In genomic region chr13:29857436-29857835, GRCm38 (mm10) we compare ENCODE assay signal across 8 mouse cellular contexts. TPM values are rescaled to one million over a fixed set of nuclear protein-coding genes. Genes with fewer than 3 reads are reported as not detected.
DNase-seq lines count a peak whose midpoint lies in the region; ATAC-seq and TF ChIP-seq lines count a peak whose summit lies in the region.

No protein-coding gene starts in this region.

- peak; percentile 64 for ATAC-seq in lung, postnatal 0 days
- ATAC-seq in stomach, postnatal 0 days (ENCODE audit: low FRiP score, low TSS enrichment): peak; percentile 67; the same call in 1 of the 2 replicates

- no peak overlapping the region for H3K9ac ChIP-seq in lung, postnatal 0 days (replicated peaks; ENCODE audit: low read depth)
- no peak overlapping the region for H3K9ac ChIP-seq in stomach, postnatal 0 days (ENCODE audit: low read length)

- H3K9me3 ChIP-seq in lung, postnatal 0 days (ENCODE audit: low read length): no peaks in the 10 kb centered on the region
- no peaks in the 10 kb centered on the region for H3K9me3 ChIP-seq in stomach, postnatal 0 days (ENCODE audit: control insufficient read depth, low read length)

- no peak for TF ChIP-seq POLR2A in kidney, adult 2 months (IDR thresholded peaks at IDR 0.05; ENCODE audit: low read depth, low read length)

- H3K4me2 ChIP-seq in lung, postnatal 0 days (replicated peaks; ENCODE audit: low read depth, low read length): no peak overlapping the region
- no peak overlapping the region for H3K4me2 ChIP-seq in stomach, postnatal 0 days (replicated peaks; ENCODE audit: low read depth)

- no peaks in the 10 kb centered on the region for H3K36me3 ChIP-seq in kidney, adult 2 months (ENCODE audit: control insufficient read depth, insufficient read depth, low read length)
- H3K36me3 ChIP-seq in lung, postnatal 0 days (ENCODE audit: insufficient read depth, low read length): no peaks in the 10 kb centered on the region
- H3K36me3 ChIP-seq in stomach, postnatal 0 days (ENCODE audit: control insufficient read depth, insufficient read depth, low read length): no peaks in the 10 kb centered on the region

- H3K4me3 ChIP-seq in kidney, adult 2 months (ENCODE audit: insufficient read depth, low read depth, low read length): no peak overlapping the region
- no peak overlapping the region for H3K4me3 ChIP-seq in lung, postnatal 0 days (ENCODE audit: low read depth, low read length)
- H3K4me3 ChIP-seq in stomach, postnatal 0 days (ENCODE audit: low read depth, low read length): no peak overlapping the region

- no peaks in the 10 kb centered on the region for H3K27me3 ChIP-seq in kidney, adult 2 months (replicated peaks; ENCODE audit: control insufficient read depth, insufficient read depth, low read length)
- no peaks in the 10 kb centered on the region for H3K27me3 ChIP-seq in lung, postnatal 0 days (replicated peaks; ENCODE audit: insufficient read depth, low read length)
- no peaks in the 10 kb centered on the region for H3K27me3 ChIP-seq in stomach, postnatal 0 days (ENCODE audit: control insufficient read depth, insufficient read depth, low read length)

- H3K4me1 ChIP-seq in kidney, adult 2 months (ENCODE audit: control insufficient read depth, insufficient read depth, low read length): peaks cover 5% of the 10 kb centered on the region; the same call in 1 of the 2 replicates
- no peaks in the 10 kb centered on the region for H3K4me1 ChIP-seq in lung, postnatal 0 days (ENCODE audit: insufficient read depth, low read depth, low read length)
- H3K4me1 ChIP-seq in stomach, postnatal 0 days (replicated peaks; ENCODE audit: control insufficient read depth, insufficient read depth): no peaks in the 10 kb centered on the region; the same call in 1 of the 2 replicates

- TF ChIP-seq EP300 in lung, postnatal 0 days (IDR thresholded peaks at IDR 0.05): no peak
- TF ChIP-seq EP300 in stomach, postnatal 0 days (optimal IDR thresholded peaks at IDR 0.05): no peak

- DNase-seq in adrenal gland, postnatal 10 days: peak; percentile 15
- no peak for DNase-seq in adrenal gland, postnatal 25 days
- DNase-seq in 416B (ENCODE audit: low read depth): peak; percentile 85
- peak; percentile 26 to 33 for DNase-seq in cerebellum, adult 18-20 months
- DNase-seq in heart, adult 9 months (ENCODE audit: low spot score in 2 of 2): peak; percentile 23 to 45
- DNase-seq in kidney, adult 2 months: peak; percentile 73
- peak; percentile 85 for DNase-seq in lung, postnatal 0 days (ENCODE audit: low spot score)
- DNase-seq in stomach, postnatal 0 days (ENCODE audit: low spot score): no peak

- TF ChIP-seq CTCF in kidney, adult 2 months (conservative IDR thresholded peaks at IDR 0.05; ENCODE audit: insufficient read depth, insufficient read length, low read depth, low read length): peak; percentile 37
- TF ChIP-seq CTCF in lung, postnatal 0 days (IDR thresholded peaks at IDR 0.05): peak; percentile 72
- TF ChIP-seq CTCF in stomach, postnatal 0 days (IDR thresholded peaks at IDR 0.05; ENCODE audit: low read depth): peak; percentile 77

- WGBS in kidney, adult 2 months: 9% methylated on average over 4 of the region's 4 CpGs
- 14% methylated on average over 4 of the region's 4 CpGs for WGBS in lung, postnatal 0 days
- 8% methylated on average over 4 of the region's 4 CpGs for WGBS in stomach, postnatal 0 days

- H3K27ac ChIP-seq in kidney, adult 2 months (ENCODE audit: insufficient read depth, low read depth, low read length): no peak overlapping the region
- no peak overlapping the region for H3K27ac ChIP-seq in lung, postnatal 0 days (ENCODE audit: low read length)
- H3K27ac ChIP-seq in stomach, postnatal 0 days (replicated peaks): no peak overlapping the region

RNA-seq across cellular contexts. Expression of gene Cdkal1, which starts 2.0 kb away (rescaled TPM):
- 10 to 100 TPM; 21.3 to 34.2 TPM for total RNA-seq in adrenal gland, postnatal 10 days (2021)
- 28.9 and 31.8 TPM in 2 replicates for total RNA-seq in adrenal gland, postnatal 25 days (2021)
- polyA plus RNA-seq in kidney, adult 2 months (2012; rRNA removed): 3.3 and 4.4 TPM in 2 replicates
- polyA plus RNA-seq in lung, postnatal 0 days (2015; fragmentation: Nextera tagmentation; extraction: Ambion mirVana): 14.7 and 16.2 TPM in 2 replicates
- polyA plus RNA-seq in stomach, postnatal 0 days (2015; fragmentation: Nextera tagmentation; extraction: Ambion mirVana): 14.7 and 15.5 TPM in 2 replicates

Comparison
In these comparisons a context has a peak if more than half of its experiments do, and no peak if none do; other contexts are left out.
1. DNase-seq: peak in adrenal gland, postnatal 10 days (single experiment), 416B (single experiment), cerebellum, adult 18-20 months (2 of 2), heart, adult 9 months (2 of 2), kidney, adult 2 months (single experiment) and lung, postnatal 0 days (single experiment); none in adrenal gland, postnatal 25 days (single experiment) and stomach, postnatal 0 days (single experiment).
2. Peak in every context shown above with its lines, with median percentiles within 50 percentile points of each other: CTCF ChIP-seq.